Mouse (Mus musculus): Measurements from ENCODE around the gene Cyb5b. TPM values are rescaled to one million over a fixed set of nuclear protein-coding genes. Genes with fewer than 3 reads are reported as not detected.

Cyb5b gene
- polyA plus RNA-seq, 1 experiment from 2014 or later: 67.5 TPM

DNA sequence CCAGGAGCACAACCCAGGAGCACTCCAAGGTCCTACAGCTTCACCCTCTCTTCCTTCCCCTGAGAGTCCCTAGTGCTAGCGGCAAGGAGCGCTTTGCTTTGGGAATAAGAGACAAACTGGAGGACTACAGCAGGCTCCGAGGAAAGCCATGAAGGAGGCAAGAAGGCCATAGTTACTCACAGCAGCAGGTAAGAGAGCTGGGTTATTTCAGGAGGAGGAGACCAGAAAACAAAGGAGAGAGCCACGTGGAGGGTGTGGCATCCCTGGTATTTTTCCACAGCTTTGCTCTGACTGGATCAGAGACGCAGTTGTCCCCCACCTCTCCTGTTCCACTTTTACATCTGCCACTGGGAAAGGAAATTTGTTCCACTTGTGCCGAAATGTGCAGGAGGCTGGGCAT lies 16.6 kb upstream of the Cyb5b start:
- ATAC-seq (ENCODE audit: insufficient number of reproducible peaks, low FRiP score, low TSS enrichment, low read depth): 0 out of 2 replicates have a peak, but pooled peaks have one; percentile 29
- no peaks in the 10 kb centered on the region for H3K27me3 ChIP-seq
- H3K4me2 ChIP-seq (replicated peaks): no peak overlapping the region; the same call in 1 of the 2 replicates
- no peaks in the 10 kb centered on the region for H3K36me3 ChIP-seq
- WGBS: 36% methylated on average over 6 of the region's 6 CpGs
- H3K27ac ChIP-seq (replicated peaks): peak overlapping the region; percentile 45; the same call in 1 of the 2 replicates
- no peak overlapping the region for H3K4me3 ChIP-seq (replicated peaks)
- peaks cover 32% of the 10 kb centered on the region for H3K4me1 ChIP-seq
- no peak overlapping the region for H3K9ac ChIP-seq
- H3K9me3 ChIP-seq (replicated peaks): no peaks in the 10 kb centered on the region

DNA sequence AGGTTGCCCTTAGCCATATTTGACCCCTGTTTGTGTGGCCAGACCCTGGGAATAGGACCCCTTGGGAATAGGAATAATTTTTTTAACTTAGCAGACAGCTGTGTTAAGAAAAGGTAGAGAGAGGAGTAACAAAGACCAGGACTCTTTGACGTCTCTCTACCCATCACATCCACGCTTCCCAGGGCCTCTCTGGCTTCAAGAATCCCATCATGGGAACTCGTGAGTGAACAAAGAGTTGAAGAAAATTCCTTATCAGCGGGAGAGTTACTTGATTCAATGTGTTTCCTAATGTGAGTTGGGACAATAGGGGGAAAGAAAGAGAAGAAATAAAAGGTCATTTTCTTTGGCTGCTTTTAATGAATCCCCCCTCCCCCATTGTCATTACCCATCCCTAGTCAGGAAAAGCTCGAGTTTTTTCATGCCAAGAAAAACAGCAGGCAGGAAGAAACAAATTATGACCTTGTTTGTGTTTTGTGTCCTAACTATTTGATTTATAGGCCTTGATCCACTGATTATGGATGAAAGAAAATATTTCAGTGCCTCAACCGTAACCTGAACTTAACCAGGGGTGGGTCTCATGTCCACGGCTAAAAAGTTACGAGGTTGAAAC lies 14.3 kb upstream of the Cyb5b start:
- H3K27ac ChIP-seq (replicated peaks): no peak overlapping the region

DNA sequence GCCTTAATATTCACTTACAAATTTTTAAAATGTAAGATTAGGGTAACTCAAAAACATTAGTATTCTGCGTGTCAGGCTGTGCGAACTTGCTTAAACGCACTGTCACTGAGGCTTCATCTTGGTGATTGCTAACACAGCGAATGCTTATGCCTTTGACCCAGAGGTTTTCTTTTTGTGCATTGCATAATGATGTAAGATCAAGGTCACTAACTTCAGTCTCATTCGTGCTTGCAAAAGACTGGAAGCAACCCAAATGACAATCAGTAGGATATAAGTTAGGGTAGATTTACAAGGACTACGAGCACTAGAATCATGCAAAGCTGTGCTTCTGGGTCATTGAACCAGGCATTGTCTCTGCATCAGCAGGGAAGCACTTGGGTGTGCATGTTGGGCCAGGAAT lies 12.8 kb upstream of the Cyb5b start:
- Histone ChIP-seq H3K27ac (replicated peaks) (no peak overlapping the region), H3K27me3 (no peaks in the 10 kb centered on the region), H3K4me3 (replicated peaks) (no peak overlapping the region), H3K4me2 (replicated peaks) (no peak overlapping the region), H3K4me1 (peaks cover 15% of the 10 kb centered on the region), H3K9me3 (replicated peaks) (no peaks in the 10 kb centered on the region), H3K9ac (no peak overlapping the region), H3K36me3 (no peaks in the 10 kb centered on the region)
- no peak for ATAC-seq (ENCODE audit: insufficient number of reproducible peaks, low FRiP score, low TSS enrichment, low read depth)
- WGBS: 90% methylated on average over 6 of the region's 6 CpGs

More for the DNA sequence above, 14.3 kb upstream of the Cyb5b start:
- H3K4me1 ChIP-seq: peaks cover 18% of the 10 kb centered on the region
- H3K4me2 ChIP-seq (replicated peaks): no peak overlapping the region
- no peaks in the 10 kb centered on the region for H3K36me3 ChIP-seq
- no peak overlapping the region for H3K4me3 ChIP-seq (replicated peaks)
- no peak for ATAC-seq (ENCODE audit: insufficient number of reproducible peaks, low FRiP score, low TSS enrichment, low read depth)
- no peaks in the 10 kb centered on the region for H3K9me3 ChIP-seq (replicated peaks)
- H3K9ac ChIP-seq: no peak overlapping the region
- WGBS: 41% methylated on average over 8 of the region's 8 CpGs
- H3K27me3 ChIP-seq: no peaks in the 10 kb centered on the region

DNA sequence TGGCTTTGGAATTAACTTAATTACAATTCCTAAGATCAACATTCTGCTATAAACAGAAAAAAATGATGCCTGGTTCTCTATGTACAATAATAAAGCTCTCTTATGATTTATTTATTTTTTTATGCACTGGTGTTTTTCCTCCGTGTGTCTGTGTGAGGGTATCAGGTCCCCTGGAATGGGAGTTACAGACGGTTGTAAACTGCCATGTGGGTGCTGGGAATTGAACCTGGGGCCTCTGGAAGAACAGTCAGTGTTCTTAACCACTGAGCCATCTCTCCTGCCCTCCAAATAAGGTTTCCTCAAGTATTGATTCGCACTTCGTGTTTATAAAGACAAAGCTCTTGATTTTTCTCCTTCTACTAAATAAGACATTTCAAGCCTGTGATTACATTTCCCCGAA lies 12.1 kb upstream of the Cyb5b start:
- no peak overlapping the region for H3K4me2 ChIP-seq (replicated peaks)
- WGBS: 89% methylated on average over 5 of the region's 5 CpGs
- no peak overlapping the region for H3K4me3 ChIP-seq (replicated peaks)
- H3K9me3 ChIP-seq (replicated peaks): no peaks in the 10 kb centered on the region
- no peaks in the 10 kb centered on the region for H3K27me3 ChIP-seq
- no peak overlapping the region for H3K27ac ChIP-seq (replicated peaks)
- no peaks in the 10 kb centered on the region for H3K36me3 ChIP-seq
- H3K9ac ChIP-seq: no peak overlapping the region
- H3K4me1 ChIP-seq: peaks cover 8% of the 10 kb centered on the region
- ATAC-seq (ENCODE audit: insufficient number of reproducible peaks, low FRiP score, low TSS enrichment, low read depth): no peak

DNA sequence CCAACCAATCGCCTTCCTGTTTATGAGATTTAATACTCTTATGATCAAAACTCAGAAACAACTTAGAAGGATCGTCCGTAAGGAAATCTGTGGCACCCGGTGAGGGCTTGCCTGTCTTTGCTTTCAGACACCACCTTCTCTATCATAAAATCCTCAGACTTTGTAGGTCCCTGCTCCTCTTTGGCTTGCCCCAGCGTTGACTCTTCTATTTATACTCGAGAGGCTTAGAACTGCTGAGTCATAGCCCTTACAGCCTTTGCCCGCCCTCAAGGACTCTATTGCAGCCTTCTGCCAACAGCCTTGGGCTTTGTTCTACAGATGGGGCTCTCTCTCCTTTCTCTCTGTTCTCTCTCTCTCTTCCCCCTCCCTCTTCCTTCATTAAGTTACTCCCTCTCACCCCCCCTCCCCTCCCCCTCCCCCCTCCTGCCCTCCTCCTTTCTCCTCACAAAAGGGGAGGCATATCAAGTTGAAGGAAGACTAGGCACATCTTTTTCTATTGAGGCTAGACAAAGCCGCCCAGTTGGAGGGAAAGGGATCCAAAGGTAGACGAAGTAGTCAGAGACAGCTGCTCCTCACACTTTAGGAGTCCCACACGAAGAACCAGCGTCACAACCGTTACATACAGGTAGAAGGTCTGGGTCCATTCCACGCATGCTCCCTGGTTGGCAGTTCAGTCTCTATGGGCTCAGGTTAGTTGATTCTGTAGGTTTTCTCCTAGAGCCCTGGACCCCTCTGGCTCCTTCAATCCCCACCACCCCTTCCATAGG lies 10.6 kb upstream of the Cyb5b start:
- H3K9ac ChIP-seq: no peak overlapping the region
- whole genome bisulfite sequencing: 48% methylated on average over 13 of the region's 13 CpGs
- no peaks in the 10 kb centered on the region for H3K36me3 ChIP-seq
- no peak overlapping the region for H3K27ac ChIP-seq (replicated peaks)
- ATAC-seq (ENCODE audit: insufficient number of reproducible peaks, low FRiP score, low TSS enrichment, low read depth): peak; percentile 69; the same call in 1 of the 2 replicates
- no peaks in the 10 kb centered on the region for H3K9me3 ChIP-seq (replicated peaks)
- no peaks in the 10 kb centered on the region for H3K27me3 ChIP-seq
- H3K4me1 ChIP-seq: 0 out of 2 replicates have a peak, but pooled peaks cover 2% of the 10 kb centered on the region
- no peak overlapping the region for H3K4me3 ChIP-seq (replicated peaks)
- H3K4me2 ChIP-seq (replicated peaks): no peak overlapping the region

DNA sequence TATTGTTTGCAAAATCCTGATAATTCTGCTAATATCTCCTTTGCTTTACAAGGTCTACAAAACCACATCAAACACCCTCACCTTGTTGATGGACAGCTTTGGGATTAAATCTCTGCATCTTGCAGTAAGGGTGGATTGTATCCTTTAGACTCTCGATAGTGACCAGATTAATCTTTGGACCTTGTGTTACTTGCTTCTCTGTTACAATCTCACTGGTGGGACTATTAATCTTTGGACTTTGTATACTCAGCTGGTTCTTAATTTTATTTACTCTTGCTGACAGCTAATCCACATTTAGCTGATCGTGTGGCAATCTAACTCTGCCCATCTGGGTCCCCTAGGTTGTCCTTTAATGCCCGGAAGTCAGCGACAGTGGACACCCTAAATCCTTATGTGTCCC lies 7.9 kb upstream of the Cyb5b start:
- H3K9me3 ChIP-seq (replicated peaks): no peaks in the 10 kb centered on the region
- no peaks in the 10 kb centered on the region for H3K36me3 ChIP-seq
- H3K9ac ChIP-seq: no peak overlapping the region
- H3K4me1 ChIP-seq: 0 out of 2 replicates have a peak, but pooled peaks cover 2% of the 10 kb centered on the region
- no peak overlapping the region for H3K4me3 ChIP-seq (replicated peaks)
- WGBS: 78% methylated on average over 4 of the region's 4 CpGs
- no peak overlapping the region for H3K27ac ChIP-seq (replicated peaks)
- no peak overlapping the region for H3K4me2 ChIP-seq (replicated peaks)
- no peaks in the 10 kb centered on the region for H3K27me3 ChIP-seq
- no peak for ATAC-seq (ENCODE audit: insufficient number of reproducible peaks, low FRiP score, low TSS enrichment, low read depth)

DNA sequence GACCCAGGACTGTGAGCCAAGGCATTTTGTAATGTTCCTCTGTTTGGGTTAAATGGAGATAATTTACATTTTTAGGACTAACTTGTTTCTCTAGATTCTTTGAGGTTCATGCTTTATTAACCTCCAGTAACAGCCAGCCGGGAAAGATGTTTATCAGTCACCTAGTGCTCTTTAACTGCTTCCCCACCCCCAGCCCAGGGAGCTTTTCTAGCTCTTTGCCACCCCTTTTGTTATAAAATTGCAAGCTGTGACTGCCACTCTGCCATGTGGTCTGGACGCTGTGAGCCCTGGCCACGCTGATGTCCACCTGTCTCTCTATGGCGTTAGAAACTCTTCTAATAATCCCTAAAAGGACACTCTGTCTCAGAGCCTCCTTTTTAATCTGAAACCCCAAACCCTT lies 6.9 kb upstream of the Cyb5b start:
- Histone ChIP-seq H3K36me3 (no peaks in the 10 kb centered on the region), H3K4me3 (replicated peaks) (no peak overlapping the region), H3K27ac (replicated peaks) (no peak overlapping the region), H3K4me1 (0 out of 2 replicates have a peak, but pooled peaks cover 2% of the 10 kb centered on the region), H3K4me2 (replicated peaks) (no peak overlapping the region), H3K27me3 (no peaks in the 10 kb centered on the region), H3K9ac (no peak overlapping the region), H3K9me3 (replicated peaks) (no peaks in the 10 kb centered on the region)
- no peak for ATAC-seq (ENCODE audit: insufficient number of reproducible peaks, low FRiP score, low TSS enrichment, low read depth)
- WGBS: 65% methylated on average over 4 of the region's 4 CpGs

DNA sequence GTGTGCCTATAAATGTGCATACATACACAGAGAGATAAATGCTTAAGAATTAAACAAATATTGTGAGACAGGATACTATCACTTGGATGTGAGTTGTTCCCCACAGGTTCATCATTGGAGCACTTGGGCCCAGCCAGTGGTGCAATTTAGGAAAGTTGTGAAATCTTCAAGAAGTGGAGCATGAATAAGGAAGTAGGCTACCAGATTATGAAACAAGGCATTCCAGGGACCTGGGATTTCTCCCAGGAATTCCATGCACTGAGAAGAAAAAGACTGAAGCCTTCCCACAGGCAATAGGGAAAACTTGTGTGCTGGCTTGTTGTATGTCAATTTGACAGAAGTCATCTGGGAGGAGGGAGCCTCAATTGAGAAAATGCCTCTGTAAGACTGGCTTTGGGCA lies 4.3 kb upstream of the Cyb5b start:
- H3K36me3 ChIP-seq: no peaks in the 10 kb centered on the region
- peaks cover 12% of the 10 kb centered on the region for H3K4me1 ChIP-seq
- H3K27me3 ChIP-seq: no peaks in the 10 kb centered on the region
- H3K4me2 ChIP-seq (replicated peaks): no peak overlapping the region
- H3K9me3 ChIP-seq (replicated peaks): no peaks in the 10 kb centered on the region
- no peak overlapping the region for H3K27ac ChIP-seq (replicated peaks)
- H3K9ac ChIP-seq: no peak overlapping the region
- H3K4me3 ChIP-seq (replicated peaks): no peak overlapping the region
- ATAC-seq (ENCODE audit: insufficient number of reproducible peaks, low FRiP score, low TSS enrichment, low read depth): no peak

DNA sequence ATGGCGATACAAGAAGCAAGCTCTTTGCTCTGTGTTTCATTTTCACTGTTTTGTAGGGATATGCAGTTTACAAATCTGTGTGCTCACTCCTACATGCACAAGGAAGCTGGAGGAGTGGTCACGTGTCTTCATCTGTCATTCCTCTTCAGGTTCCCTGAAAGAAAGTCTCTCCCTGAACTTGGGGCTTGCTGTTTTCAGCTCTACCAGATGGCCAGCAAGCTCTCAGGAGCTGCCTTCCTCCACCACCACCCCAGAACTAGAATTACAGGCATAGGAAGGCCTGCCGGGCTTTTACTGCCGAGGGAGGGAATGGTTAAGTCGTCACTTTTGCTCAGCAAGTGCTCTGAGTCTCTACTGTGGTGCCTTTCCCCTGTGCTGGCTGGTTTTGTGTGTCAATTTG lies 1.6 kb upstream of the Cyb5b start:
- no peak for ATAC-seq (ENCODE audit: insufficient number of reproducible peaks, low FRiP score, low TSS enrichment, low read depth)
- H3K4me2 ChIP-seq (replicated peaks): no peak overlapping the region

DNA sequence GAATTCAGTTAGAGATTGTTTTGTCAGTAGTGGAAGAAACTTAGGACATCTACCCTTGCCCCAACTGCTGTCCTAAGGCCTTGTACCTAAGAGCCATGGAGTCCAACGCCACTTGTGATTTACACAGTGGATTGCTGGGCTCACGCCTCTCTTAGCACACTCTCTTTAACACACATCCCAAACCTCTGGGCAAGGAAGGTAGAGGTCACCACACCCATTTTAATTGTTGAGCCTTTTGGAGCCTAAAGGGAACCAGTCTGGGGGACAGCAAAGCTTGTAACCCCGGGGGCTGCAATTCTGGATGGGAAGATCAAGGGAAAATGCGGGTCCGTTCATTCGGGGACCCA lies 410 bp upstream of the Cyb5b start:
- H3K36me3 ChIP-seq: peaks cover 6% of the 10 kb centered on the region; the same call in 1 of the 2 replicates

More for the DNA sequence above, 1.6 kb upstream of the Cyb5b start:
- Histone ChIP-seq H3K27ac (replicated peaks) (no peak overlapping the region), H3K9ac (no peak overlapping the region), H3K4me1 (peaks cover 13% of the 10 kb centered on the region), H3K4me3 (replicated peaks) (no peak overlapping the region), H3K27me3 (no peaks in the 10 kb centered on the region), H3K36me3 (peaks cover 6% of the 10 kb centered on the region; the same call in 1 of the 2 replicates), H3K9me3 (replicated peaks) (no peaks in the 10 kb centered on the region)
- WGBS: 70% methylated on average over 5 of the region's 5 CpGs

DNA sequence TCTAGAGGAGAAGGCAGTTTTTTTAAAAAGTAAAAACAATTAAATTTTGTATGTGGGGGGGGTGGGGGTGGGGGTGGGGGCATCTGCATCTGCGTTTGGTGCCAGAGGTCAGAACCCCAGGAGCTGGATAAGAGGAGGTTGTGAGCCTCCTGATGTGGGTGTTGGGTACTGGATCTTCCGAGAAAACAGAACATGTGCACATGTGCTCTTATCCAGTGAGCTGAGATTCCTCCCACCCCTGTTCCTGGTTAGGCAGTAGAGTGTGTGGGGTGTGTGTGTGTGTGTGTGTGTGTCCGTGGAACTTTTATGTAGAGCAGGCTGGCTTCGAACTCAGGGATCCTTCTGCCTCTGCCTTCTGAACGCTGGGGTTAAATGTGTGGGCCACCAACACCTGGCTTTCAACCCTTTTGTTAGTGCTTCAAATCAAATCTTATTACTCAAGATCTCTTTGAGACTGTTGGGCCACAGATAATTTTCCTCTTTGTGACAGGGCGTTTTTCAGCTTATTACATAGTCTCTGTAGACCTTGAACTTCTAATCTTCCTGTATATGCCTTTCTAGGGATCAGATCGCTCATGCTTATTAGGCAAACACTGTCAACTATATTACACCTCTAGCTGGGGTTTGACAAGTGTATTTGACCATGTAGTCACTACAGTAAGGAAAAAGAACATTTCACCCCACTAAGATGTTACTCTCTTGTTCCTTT lies 926 bp downstream of the Cyb5b start:
- H3K4me3 ChIP-seq (replicated peaks): peak overlapping the region; percentile 71
- peaks cover 17% of the 10 kb centered on the region for H3K36me3 ChIP-seq
- H3K9ac ChIP-seq: peak overlapping the region; percentile 71
- ATAC-seq (ENCODE audit: insufficient number of reproducible peaks, low FRiP score, low TSS enrichment, low read depth): no peak
- 70% methylated on average over 7 of the region's 7 CpGs for WGBS
- peak overlapping the region; percentile 76 for H3K4me2 ChIP-seq (replicated peaks)
- H3K9me3 ChIP-seq (replicated peaks): no peaks in the 10 kb centered on the region
- peaks cover 13% of the 10 kb centered on the region for H3K4me1 ChIP-seq
- no peaks in the 10 kb centered on the region for H3K27me3 ChIP-seq
- 0 out of 2 replicates have a peak overlapping the region, but pooled peaks have one; percentile 70 for H3K27ac ChIP-seq (replicated peaks)

More for the DNA sequence above, 410 bp upstream of the Cyb5b start:
- Histone ChIP-seq H3K27ac (replicated peaks) (peak overlapping the region; percentile 8; the same call in 1 of the 2 replicates), H3K4me1 (peaks cover 13% of the 10 kb centered on the region), H3K9me3 (replicated peaks) (no peaks in the 10 kb centered on the region), H3K4me2 (replicated peaks) (peak overlapping the region; percentile 76), H3K27me3 (no peaks in the 10 kb centered on the region), H3K9ac (peak overlapping the region; percentile 71), H3K4me3 (replicated peaks) (peak overlapping the region; percentile 71)
- ATAC-seq (ENCODE audit: insufficient number of reproducible peaks, low FRiP score, low TSS enrichment, low read depth): peak; percentile 50
- 32% methylated on average over 6 of the region's 6 CpGs for WGBS

Data from embryonic facial prominence, embryonic 15.5 days (tissue).